Mouse (Mus musculus) effector memory CD4-positive, alpha-beta T cell, adult 5 months (primary cell): ENCODE data around the gene Manbal. TPM values are rescaled to one million over a fixed set of nuclear protein-coding genes. Genes with fewer than 3 reads are reported as not detected.

Experiments
- polyA plus RNA-seq: library from polyadenylated mRNA; unstranded; fragments of 100-300 nt; shearing (Covaris generic); gene quantifications from one replicate; pipeline ENCODE4 v1.2.1, GENCODE M21; 2017

Manbal gene
- 31.5 TPM for polyA plus RNA-seq

GRCm38 (mm10) chr2:157367184-157367893, at the start of gene Manbal:
Gene Manbal, plus strand, starts transcription at chr2:157367594.

GRCm38 (mm10) chr2:157347361-157348159, 19.8 kb upstream of the Manbal start, which contains the start of gene Ghrh:
Gene Ghrh, minus strand, starts transcription at chr2:157347506.

GRCm38 (mm10) chr2:157418206-157418605, 50.8 kb downstream of the Manbal start, which contains the start of gene Src:
Gene Src, plus strand, starts transcription at chr2:157418444.

Other genes starting within 250 kb of the Manbal start
- gene Samhd1, start 232.3 kb upstream of the Manbal start, polyA plus RNA-seq: 244 TPM
- 28.3 TPM for gene Rbl1, start 163.1 kb upstream of the Manbal start, polyA plus RNA-seq
- 184 TPM for gene Rpn2, start 88.6 kb upstream of the Manbal start, polyA plus RNA-seq
- 0.44 TPM for gene Mroh8, start 88.0 kb upstream of the Manbal start, polyA plus RNA-seq
- not detected for gene Ghrh, start 20.1 kb upstream of the Manbal start, polyA plus RNA-seq
- 0.56 TPM for gene Src, start 50.9 kb downstream of the Manbal start, polyA plus RNA-seq
- not detected for gene Nnat, start 192.5 kb downstream of the Manbal start, polyA plus RNA-seq
- gene Blcap, start 203.7 kb downstream of the Manbal start, polyA plus RNA-seq: 19.6 TPM